In genomic region chr12:70824729-70825650, GRCm38 (mm10) we compare ENCODE assay signal across 8 mouse cellular contexts. TPM values are rescaled to one million over a fixed set of nuclear protein-coding genes. Genes with fewer than 3 reads are reported as not detected.
DNase-seq lines count a peak whose midpoint lies in the region; ATAC-seq and TF ChIP-seq lines count a peak whose summit lies in the region.

Gene Frmd6, plus strand, starts transcription at chr12:70825514.

- peak; percentile 94 for ATAC-seq in embryonic facial prominence, embryonic 15.5 days (ENCODE audit: insufficient number of reproducible peaks, low FRiP score, low TSS enrichment, low read depth)
- peak; percentile 93 for ATAC-seq in kidney, embryonic 15.5 days (replicated peaks; ENCODE audit: low FRiP score)
- peak; percentile 94 for ATAC-seq in monocyte, adult 5-6 weeks (replicated peaks; ENCODE audit: insufficient number of reproducible peaks, low FRiP score, low TSS enrichment, poor library complexity, severe bottlenecking)

- H3K9me3 ChIP-seq in embryonic facial prominence, embryonic 15.5 days (replicated peaks): no peaks in the 10 kb centered on the region
- no peaks in the 10 kb centered on the region for H3K9me3 ChIP-seq in kidney, embryonic 15.5 days (replicated peaks)

- peak within 1 kb of the TSS; percentile 83 for H3K4me3 ChIP-seq in bone marrow, adult 2 months (replicated peaks; ENCODE audit: control insufficient read depth, low read depth, low read length)
- peak within 1 kb of the TSS; percentile 92 for H3K4me3 ChIP-seq in embryonic facial prominence, embryonic 15.5 days (replicated peaks)
- H3K4me3 ChIP-seq in kidney, embryonic 15.5 days (replicated peaks): peak within 1 kb of the TSS; percentile 88

- DNase-seq in 416B (ENCODE audit: low read depth): peak; percentile 96
- peak; percentile 90 to 94 for DNase-seq in heart, adult 9 months (ENCODE audit: low spot score in 2 of 2)
- peak; percentile 96 for DNase-seq in liver
- DNase-seq in spleen, postnatal 4 days (ENCODE audit: low spot score in 2 of 2): peak; percentile 92 to 97

- WGBS in bone marrow, adult 2 months: under 1% methylated on average over 70 of the region's 75 CpGs
- under 1% methylated on average over 63 of the region's 75 CpGs for WGBS in embryonic facial prominence, embryonic 15.5 days
- 2% methylated on average over 68 of the region's 75 CpGs for WGBS in kidney, embryonic 15.5 days

- H3K36me3 ChIP-seq in embryonic facial prominence, embryonic 15.5 days: no peaks in the 10 kb centered on the region
- no peaks in the 10 kb centered on the region for H3K36me3 ChIP-seq in kidney, embryonic 15.5 days

- peak within 1 kb of the TSS; percentile 93 for H3K9ac ChIP-seq in embryonic facial prominence, embryonic 15.5 days
- H3K9ac ChIP-seq in kidney, embryonic 15.5 days: peak within 1 kb of the TSS; percentile 88

- peak within 1 kb of the TSS; percentile 67 for H3K4me2 ChIP-seq in embryonic facial prominence, embryonic 15.5 days (replicated peaks)
- H3K4me2 ChIP-seq in kidney, embryonic 15.5 days: peak within 1 kb of the TSS; percentile 81

- peak within 1 kb of the TSS; percentile 78 for H3K27ac ChIP-seq in bone marrow, adult 2 months (ENCODE audit: control insufficient read depth, insufficient read depth, low read depth, low read length, poor library complexity)
- peak within 1 kb of the TSS; percentile 99 for H3K27ac ChIP-seq in embryonic facial prominence, embryonic 15.5 days (replicated peaks)
- peak within 1 kb of the TSS; percentile 98 for H3K27ac ChIP-seq in kidney, embryonic 15.5 days

- no peaks in the 10 kb centered on the region for H3K27me3 ChIP-seq in embryonic facial prominence, embryonic 15.5 days
- H3K27me3 ChIP-seq in kidney, embryonic 15.5 days: no peaks in the 10 kb centered on the region

- peak; percentile 97 for TF ChIP-seq POLR2A in bone marrow, adult 2 months (IDR thresholded peaks at IDR 0.05; ENCODE audit: borderline replicate concordance, control insufficient read depth, low read depth, low read length)

- peak; percentile 37; the same call in 1 of the 2 replicates for TF ChIP-seq CTCF in bone marrow, adult 2 months (IDR thresholded peaks at IDR 0.05; ENCODE audit: control insufficient read depth, insufficient read depth, low read length)

- peaks cover 2% of the 10 kb centered on the region; the same call in 1 of the 2 replicates for H3K4me1 ChIP-seq in bone marrow, adult 2 months (ENCODE audit: control insufficient read depth, insufficient read depth, low read length)
- H3K4me1 ChIP-seq in embryonic facial prominence, embryonic 15.5 days: peaks cover 28% of the 10 kb centered on the region
- peaks cover 33% of the 10 kb centered on the region for H3K4me1 ChIP-seq in kidney, embryonic 15.5 days

RNA-seq across cellular contexts. Expression of gene Frmd6, which starts in this region (rescaled TPM):
- polyA plus RNA-seq in bone marrow, adult 2 months (2011; ENCODE audit: insufficient read depth, insufficient read length, low replicate concordance, missing spikeins): 2.5 and 3.8 TPM in 2 replicates
- 60.1 and 61.6 TPM in 2 replicates for polyA plus RNA-seq in embryonic facial prominence, embryonic 15.5 days (2015; fragmentation: Nextera tagmentation; extraction: Ambion mirVana)
- polyA plus RNA-seq in kidney, embryonic 15.5 days (2015; fragmentation: Nextera tagmentation; extraction: Ambion mirVana): 19.4 and 19.9 TPM in 2 replicates
- 1.8 to 6.5 TPM (median 5.8 TPM) in 3 replicates for total RNA-seq in monocyte, adult 5-6 weeks (2017)

Comparison
In these comparisons a context has a peak if more than half of its experiments do, and no peak if none do; other contexts are left out.
1. Peak in every context shown above with its lines: DNase-seq, ATAC-seq, H3K4me3 ChIP-seq and H3K27ac ChIP-seq.